Mouse (Mus musculus) small intestine, adult 2 months (tissue): ENCODE measurements around the gene Mknk1.

Source experiments
- CTCF ChIP-seq: fragments of 200-500 bp; IDR thresholded peaks from 2 replicates; pipeline ENCODE4 v1.5.1; 2012; ENCODE audit warnings: low read depth, mild to moderate bottlenecking, control low read depth, inconsistent platforms, low read length, moderate library complexity, mixed read lengths; ENCODE audit not compliant: insufficient replicate concordance, insufficient read length; ENCODE audit errors: extremely low read depth
- POLR2A ChIP-seq: fragments of 200-500 bp; IDR thresholded peaks from 2 replicates; pipeline ENCODE4 v1.6.1; 2012; ENCODE audit warnings: low read depth, mild to moderate bottlenecking, control low read depth, inconsistent platforms, low read length, moderate library complexity

GRCm38 (mm10) chr4:115850111-115850510 is 11.1 kb downstream of the Mknk1 start:
- TF ChIP-seq CTCF (no peak), POLR2A (no peak)
